Mouse (Mus musculus) right cerebral cortex, postnatal 36 days (tissue): ENCODE data around the gene Rhof.
A peak's percentile ranks its signal among the peaks of the same experiment; 100 is the strongest.

Experiments
- DNase-seq, 2 experiments: peaks; one replicate each; pipeline ENCODE4 v3.0.0; 2022; ENCODE audit warnings: low spot score in 2 of 2, mixed read lengths in 1 of 2

The Rhof gene

DNA sequence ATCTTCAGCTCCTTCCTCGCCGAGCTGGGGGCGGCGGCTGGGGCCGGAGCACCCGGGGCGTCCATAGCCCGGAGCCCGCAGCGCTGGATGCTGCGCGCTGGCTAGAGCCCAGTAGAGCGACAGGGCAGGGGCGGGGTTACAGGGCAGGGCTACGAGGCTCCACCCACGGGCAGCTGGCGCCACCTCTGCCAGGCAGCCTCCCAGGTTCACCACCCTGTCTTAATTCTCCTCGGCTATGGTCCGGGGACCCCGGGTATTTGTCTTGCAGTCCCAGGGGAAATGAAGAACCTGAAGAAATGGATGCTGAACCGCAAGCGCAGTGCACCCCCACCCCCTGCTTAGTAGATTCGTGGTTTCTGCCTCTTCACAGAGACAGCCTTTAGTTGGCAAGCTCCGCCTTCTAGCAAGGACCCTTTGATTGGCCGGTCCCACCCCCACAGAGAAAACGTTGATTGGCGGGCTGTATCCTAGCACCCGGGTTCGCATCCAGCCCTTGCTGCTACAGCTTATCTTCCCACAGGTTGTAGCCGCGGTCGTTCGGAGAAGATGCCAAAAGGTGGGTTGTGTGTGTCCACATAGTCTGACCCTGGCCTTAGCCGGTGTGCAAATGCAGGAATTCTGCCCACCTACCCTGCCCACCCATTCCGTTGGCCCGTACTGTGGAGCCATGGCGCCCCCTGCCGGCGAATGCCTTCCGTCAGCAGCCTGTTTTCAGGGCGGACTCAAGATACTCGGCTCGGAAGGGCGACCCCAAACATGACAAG, at the start of gene Rhof:
TSS of gene Rhof (minus strand) at position 385 of the 764 bp plus-strand sequence.
- peak; percentile 78 to 82 for DNase-seq

- no peak for DNase-seq
These were observed 49.0 kb upstream of the Rhof start for GRCm38 (mm10) chr5:123181536-123181935.

DNA sequence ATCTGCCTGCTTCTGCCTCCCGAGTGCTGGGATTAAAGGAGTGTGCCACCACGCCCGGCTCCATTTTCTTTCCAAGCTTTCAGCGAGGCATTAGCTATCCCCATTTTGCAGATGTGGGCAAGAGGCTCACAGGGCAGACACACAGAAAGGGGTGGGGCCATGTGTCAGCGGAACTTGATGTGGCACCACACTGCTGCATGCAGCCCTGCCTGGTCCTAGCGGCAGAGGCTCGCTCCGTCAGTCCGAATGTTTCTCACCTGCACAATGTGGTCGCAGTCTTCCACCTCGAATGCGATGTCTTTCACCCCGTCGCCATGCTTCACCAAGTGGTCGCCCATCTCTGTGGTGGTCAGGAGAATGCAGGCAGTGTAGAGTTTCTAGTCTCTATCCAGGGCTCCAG, 47.9 kb upstream of the Rhof start:
- no peak for DNase-seq

DNA sequence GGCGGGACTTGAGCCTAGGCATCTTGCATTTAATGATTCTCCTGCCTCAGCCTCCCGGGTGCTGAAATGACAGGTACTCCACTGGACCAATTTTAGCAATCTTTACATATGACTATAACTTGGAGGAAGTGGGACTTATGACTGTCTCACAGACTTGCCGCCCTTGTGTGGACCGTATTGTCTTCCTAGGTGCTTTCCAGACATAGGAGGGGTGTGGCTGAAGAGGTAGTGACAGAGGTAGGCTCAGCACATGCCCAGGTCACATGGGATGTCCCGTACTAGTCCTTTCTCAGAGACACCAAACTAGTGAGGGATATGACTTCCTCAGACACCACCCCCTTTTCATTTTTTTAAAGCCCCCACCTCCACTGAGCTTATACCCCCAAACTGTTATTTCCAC, 46.3 kb upstream of the Rhof start:
- no peak for DNase-seq

- peak; percentile 57 to 69 for DNase-seq
These were observed 39.3 kb upstream of the Rhof start for GRCm38 (mm10) chr5:123171646-123172350.

- DNase-seq: no peak
These were observed 37.9 kb upstream of the Rhof start for GRCm38 (mm10) chr5:123170365-123170764.

GRCm38 (mm10) chr5:123169284-123169683, 36.8 kb upstream of the Rhof start, which contains the start of gene Psmd9:
Psmd9 (plus strand) TSS chr5:123169413.
- no peak for DNase-seq

GRCm38 (mm10) chr5:123167591-123167990, 35.1 kb upstream of the Rhof start:
- no peak for DNase-seq

GRCm38 (mm10) chr5:123166437-123166836, 33.9 kb upstream of the Rhof start:
- no peak for DNase-seq

DNA sequence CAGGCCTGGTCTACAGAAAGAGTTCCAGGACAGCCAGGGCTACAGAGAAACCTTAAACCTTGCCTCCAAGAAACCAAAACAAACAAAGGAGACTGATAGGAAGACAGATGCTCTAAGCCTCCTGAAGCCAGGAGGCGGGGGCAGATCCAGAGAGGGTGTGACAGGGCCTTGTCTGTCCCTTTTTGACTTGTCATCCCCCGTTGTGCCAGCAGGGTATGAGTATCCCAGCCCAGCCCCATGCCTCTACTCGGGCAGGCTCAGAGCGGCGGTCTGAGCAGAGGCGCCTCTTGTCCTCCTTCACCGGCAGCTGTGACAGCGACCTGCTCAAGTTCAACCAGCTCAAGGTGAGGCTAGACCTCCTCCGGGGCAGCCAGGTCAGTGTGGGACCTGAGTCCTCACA, 30.4 kb upstream of the Rhof start:
- DNase-seq: no peak

- DNase-seq: no peak
These were observed 27.8 kb upstream of the Rhof start for GRCm38 (mm10) chr5:123160341-123160740.

DNA sequence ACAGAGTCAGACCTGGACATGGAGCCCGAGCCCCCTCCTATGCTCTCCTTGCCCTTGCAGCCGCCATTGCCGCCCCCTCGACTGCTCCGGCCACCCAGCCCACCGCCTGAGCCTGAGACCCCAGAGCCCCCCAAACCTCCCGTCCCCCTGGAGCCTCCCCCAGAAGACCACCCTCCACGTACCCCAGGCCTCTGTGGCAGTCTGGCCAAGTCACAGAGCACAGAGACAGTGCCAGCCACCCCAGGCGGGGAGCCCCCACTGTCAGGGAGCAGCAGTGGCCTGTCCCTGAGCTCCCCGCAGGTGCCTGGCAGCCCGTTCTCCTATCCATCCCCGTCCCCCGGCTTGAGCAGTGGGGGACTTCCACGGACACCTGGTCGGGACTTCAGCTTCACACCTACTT, 27.4 kb upstream of the Rhof start:
- DNase-seq: no peak

DNA sequence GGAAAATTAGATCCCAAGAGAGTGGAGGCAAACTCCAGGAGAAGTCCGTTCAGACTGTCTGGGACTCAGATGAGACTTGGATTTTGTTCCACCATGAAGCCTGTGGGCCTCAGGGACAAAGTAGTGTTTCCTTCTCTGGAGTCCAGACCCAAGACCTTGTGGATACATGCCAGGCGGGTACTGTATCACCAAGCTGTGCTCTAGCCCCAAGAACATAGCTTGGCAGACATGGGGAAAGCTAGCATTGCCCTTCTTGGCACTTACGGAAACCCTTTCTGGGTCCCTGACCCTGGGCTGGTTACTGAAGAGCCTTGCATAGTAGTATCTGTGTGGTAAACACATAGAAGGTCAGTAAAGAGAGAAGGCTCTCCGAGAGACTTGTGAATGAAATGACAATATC, 27.0 kb upstream of the Rhof start:
- DNase-seq: no peak

DNA sequence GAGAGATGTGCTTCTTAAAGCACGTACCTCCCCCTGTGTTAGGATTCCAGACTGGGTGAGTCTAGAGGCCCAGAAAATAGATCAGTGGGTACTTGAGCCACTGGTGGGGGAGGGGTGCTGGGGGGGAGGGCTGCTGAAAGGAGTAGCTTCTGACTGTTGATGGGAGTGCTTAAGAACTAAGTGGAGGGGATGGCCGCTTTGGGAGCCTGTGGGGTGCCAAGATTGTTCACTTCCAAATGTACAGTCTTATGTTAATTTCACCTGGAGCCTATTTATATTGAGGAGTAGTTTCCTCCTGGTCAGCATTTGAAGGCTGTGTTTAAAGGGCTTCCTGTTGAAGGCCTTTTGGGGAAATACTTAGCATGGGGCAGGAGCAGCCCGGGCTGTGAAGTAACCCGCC, 25.5 kb upstream of the Rhof start:
- no peak for DNase-seq

DNA sequence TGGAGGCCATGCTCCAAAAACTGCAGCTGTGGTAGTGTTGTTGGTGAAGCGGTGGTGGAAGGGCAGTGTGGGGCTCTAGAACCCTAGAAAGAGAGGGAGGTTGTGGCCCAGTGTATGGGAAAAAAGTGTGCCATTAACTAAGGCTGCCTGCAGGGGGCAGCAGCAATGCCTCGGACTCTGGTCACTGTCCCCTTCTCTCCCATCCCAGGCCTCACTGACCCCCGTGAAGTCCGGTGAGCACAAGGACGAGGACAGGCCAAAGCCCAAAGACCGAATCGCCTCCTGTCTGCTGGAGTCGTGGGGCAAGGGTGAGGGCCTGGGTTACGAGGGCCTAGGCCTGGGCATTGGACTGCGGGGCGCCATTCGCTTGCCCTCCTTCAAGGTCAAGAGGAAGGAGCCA, 24.3 kb upstream of the Rhof start:
- DNase-seq: no peak

- DNase-seq: no peak
These were observed 22.9 kb upstream of the Rhof start for GRCm38 (mm10) chr5:123155425-123155824.

GRCm38 (mm10) chr5:123152901-123153300, 20.4 kb upstream of the Rhof start:
- no peak for DNase-seq

- no peak for DNase-seq
These were observed 19.3 kb upstream of the Rhof start for GRCm38 (mm10) chr5:123151707-123152362.

DNA sequence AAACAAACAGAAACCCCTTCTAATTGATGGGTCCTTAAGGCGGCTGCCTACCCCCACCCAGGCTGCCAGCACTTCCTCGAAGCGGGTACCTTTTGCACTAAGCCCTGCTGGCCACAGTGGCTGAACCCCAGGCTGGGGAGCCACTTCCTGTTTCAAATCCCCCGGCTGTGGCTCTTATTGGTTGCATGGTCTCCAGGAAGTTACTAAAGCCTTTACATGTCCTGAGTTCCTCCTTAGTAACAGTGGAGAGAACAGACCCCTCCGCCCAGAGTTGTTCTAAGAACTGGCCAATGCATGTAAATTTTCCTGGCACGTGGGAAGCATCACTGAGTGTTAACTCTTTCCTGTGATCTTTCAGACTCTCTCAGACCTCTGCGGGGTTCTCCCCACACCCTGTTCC, 18.6 kb upstream of the Rhof start:
- no peak for DNase-seq

DNA sequence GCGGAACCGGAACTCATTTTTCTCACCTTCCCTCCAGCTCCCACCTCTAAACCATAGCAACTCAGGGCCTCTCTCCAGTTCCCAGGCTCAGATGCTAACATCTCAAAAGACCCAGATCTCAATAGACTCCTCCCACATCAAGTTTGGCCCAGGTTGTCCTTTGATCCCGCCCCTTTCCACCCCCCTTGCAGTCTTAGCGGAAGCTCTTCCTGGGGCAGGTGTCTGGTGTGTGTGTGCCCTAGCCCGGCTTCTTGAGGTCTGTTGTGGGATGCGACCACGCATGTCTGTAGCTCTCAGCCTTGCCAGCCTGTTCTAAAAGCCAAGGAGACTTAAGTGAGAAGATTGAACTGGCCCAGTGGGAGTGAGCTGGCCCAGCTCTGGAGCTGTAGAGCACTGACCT, 18.1 kb upstream of the Rhof start:
- no peak for DNase-seq

DNA sequence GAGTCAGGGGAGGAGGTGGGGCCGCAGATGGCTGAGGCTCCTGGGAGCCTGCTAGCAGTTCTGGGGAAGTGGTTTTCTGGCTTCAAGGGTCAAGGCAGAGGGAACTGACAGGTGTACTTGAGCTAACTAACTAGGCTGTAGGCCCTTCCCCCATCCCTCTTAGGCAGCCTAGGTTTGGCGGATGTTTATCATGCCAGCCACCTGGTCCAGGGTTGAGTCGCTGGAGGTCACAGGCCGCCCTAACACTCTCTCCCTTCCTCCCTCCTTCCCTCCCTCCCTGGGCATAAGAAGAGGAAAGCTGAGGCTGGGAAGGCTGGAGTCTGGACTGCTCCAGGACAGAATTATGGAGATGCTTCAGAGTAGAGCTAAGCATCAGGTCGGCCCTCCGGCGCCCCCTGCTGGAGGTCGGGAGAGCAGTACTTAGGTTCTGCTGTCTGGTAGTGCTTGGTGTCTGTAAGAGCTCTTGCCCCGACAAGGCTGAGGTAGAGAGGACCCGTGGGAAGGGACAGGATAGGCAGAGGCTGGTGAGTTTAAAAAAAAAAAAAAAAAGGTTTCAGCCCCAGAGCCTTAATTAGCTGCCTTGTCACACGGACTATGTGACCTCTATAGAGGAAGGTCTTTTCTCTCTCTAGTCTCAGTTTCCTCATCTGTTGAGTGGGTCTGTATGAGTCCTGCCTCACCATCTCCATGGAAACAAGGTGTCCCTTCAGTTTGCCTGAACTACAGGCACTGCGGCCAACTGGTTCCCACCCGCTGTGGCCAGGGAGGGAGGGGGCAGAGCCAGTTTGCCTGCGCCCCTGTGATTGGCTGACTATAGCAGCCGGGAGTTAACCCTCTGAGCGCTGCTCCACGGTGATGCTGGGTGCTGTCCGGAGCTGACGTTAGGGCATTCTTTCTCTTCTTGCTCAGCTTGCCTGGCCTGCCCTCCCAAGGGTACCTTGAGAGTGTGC, 17.2 kb upstream of the Rhof start:
- DNase-seq: peak; percentile 87 to 88
